Mouse (Mus musculus) kidney, embryonic 16.5 days (tissue): Measurements from ENCODE around the gene Tmem164. TPM values are rescaled to one million over a fixed set of nuclear protein-coding genes. Genes with fewer than 3 reads are reported as not detected.

Experiments
- ATAC-seq: fragments of 200-750 bp; cut with Nextera tagmentation; 2 replicates; pipeline ENCODE4 v1.8.0; 2017; ENCODE audit warnings: moderate TSS enrichment; ENCODE audit not compliant: low FRiP score, low TSS enrichment
- H3K27ac ChIP-seq: fragments of 300-500 bp; sonication (generic); 2 replicates; pipeline ENCODE4 v1.5.1; 2014; ENCODE audit warnings: low read length
- H3K27me3 ChIP-seq: fragments of 300-500 bp; sonication (generic); 2 replicates; pipeline ENCODE4 v1.6.1; 2014; ENCODE audit warnings: low read length, control low read depth, mixed read lengths; ENCODE audit not compliant: insufficient read depth
- H3K36me3 ChIP-seq: fragments of 300-500 bp; sonication (generic); 2 replicates; pipeline ENCODE4 v1.6.1; 2014; ENCODE audit warnings: low read length, control low read depth, mixed read lengths; ENCODE audit not compliant: insufficient read depth
- H3K4me1 ChIP-seq: fragments of 300-500 bp; sonication (generic); 2 replicates; pipeline ENCODE4 v1.6.1; 2014; ENCODE audit warnings: low read length, control low read depth, mixed read lengths; ENCODE audit not compliant: insufficient read depth
- H3K4me2 ChIP-seq: fragments of 300-500 bp; sonication (generic); replicated peaks from 2 replicates; pipeline ENCODE4 v1.6.1; 2014; ENCODE audit warnings: low read depth, low read length
- H3K4me3 ChIP-seq: fragments of 300-500 bp; sonication (generic); 2 replicates; pipeline ENCODE4 v1.5.1; 2014; ENCODE audit warnings: mild to moderate bottlenecking, low read length
- H3K9ac ChIP-seq: fragments of 300-500 bp; sonication (generic); replicated peaks from 2 replicates; pipeline ENCODE4 v1.6.1; 2014; ENCODE audit warnings: low read length
- H3K9me3 ChIP-seq: fragments of 300-500 bp; sonication (generic); 2 replicates; pipeline ENCODE4 v1.6.1; 2016; ENCODE audit warnings: low read length, control low read depth
- WGBS: fragments of 180-500 bp; shearing (Covaris S2); extraction: QIAGEN DNeasy Blood & Tissue Kit; methylation state at CpG from one replicate; pipeline ENCODE4 v1.1.7; 2014; 5-methylcytosine and 5-hydroxymethylcytosine counted together
- polyA plus RNA-seq: library from polyadenylated mRNA; unstranded; fragments of >200 nt; fragmentation: Nextera tagmentation; extraction: Ambion mirVana; gene quantifications from 2 replicates; pipeline ENCODE4 v1.2.1, GENCODE M21; 2015

Gene Tmem164
- polyA plus RNA-seq, 1 experiment from 2014 or later: 56.4 TPM

- H3K9me3 ChIP-seq: no peaks in the 10 kb centered on the region
- no peak for ATAC-seq
- 83% methylated on average over 1 of the region's 1 CpGs for WGBS
These were observed 8.5 kb upstream of the Tmem164 start for GRCm38 (mm10) chrX:142672701-142673100.

DNA sequence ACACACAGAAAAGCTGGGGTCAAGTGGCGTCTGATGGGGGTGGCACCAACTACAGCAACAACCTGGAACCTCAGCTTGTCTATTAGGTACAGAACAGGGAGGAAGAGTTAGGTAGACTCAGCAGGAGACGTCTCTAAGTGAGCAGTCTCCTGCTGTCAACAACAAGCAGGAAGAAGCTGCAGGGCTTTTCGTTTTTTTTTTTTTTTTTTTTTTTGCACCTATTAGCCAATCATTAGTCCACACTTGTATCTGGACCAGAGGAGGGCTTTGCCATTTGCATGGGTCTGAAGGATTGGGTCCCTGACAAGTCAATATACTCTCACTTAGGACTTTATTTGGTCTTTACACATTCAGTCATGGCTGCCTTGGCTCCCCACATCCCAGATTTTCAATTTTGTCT is 4.0 kb upstream of the Tmem164 start:
- H3K4me3 ChIP-seq: no peak overlapping the region
- WGBS: 64% methylated on average over 2 of the region's 3 CpGs
- no peak for ATAC-seq
- no peak overlapping the region for H3K27ac ChIP-seq
- no peaks in the 10 kb centered on the region for H3K9me3 ChIP-seq
- H3K36me3 ChIP-seq: no peaks in the 10 kb centered on the region
- peaks cover 12% of the 10 kb centered on the region; the same call in 1 of the 2 replicates for H3K27me3 ChIP-seq
- H3K4me1 ChIP-seq: 0 out of 2 replicates have a peak, but pooled peaks cover 4% of the 10 kb centered on the region
- H3K9ac ChIP-seq: no peak overlapping the region
- H3K4me2 ChIP-seq: no peak overlapping the region

More at GRCm38 (mm10) chrX:142672701-142673100, 8.5 kb upstream of the Tmem164 start:
- no peak overlapping the region for H3K4me2 ChIP-seq
- H3K4me3 ChIP-seq: no peak overlapping the region
- no peaks in the 10 kb centered on the region for H3K36me3 ChIP-seq
- H3K4me1 ChIP-seq: 0 out of 2 replicates have a peak, but pooled peaks cover 3% of the 10 kb centered on the region
- H3K27ac ChIP-seq: no peak overlapping the region
- no peak overlapping the region for H3K9ac ChIP-seq
- peaks cover 10% of the 10 kb centered on the region; the same call in 1 of the 2 replicates for H3K27me3 ChIP-seq

GRCm38 (mm10) chrX:142678499-142679474 is 2.4 kb upstream of the Tmem164 start:
- WGBS: 54% methylated on average over 13 of the region's 13 CpGs
- no peak for ATAC-seq
- Histone ChIP-seq H3K36me3 (no peaks in the 10 kb centered on the region), H3K9me3 (no peaks in the 10 kb centered on the region), H3K27ac (no peak overlapping the region), H3K9ac (no peak overlapping the region), H3K4me1 (peaks cover 9% of the 10 kb centered on the region; the same call in 1 of the 2 replicates), H3K4me3 (no peak overlapping the region), H3K27me3 (peaks cover 15% of the 10 kb centered on the region; the same call in 1 of the 2 replicates), H3K4me2 (no peak overlapping the region)

GRCm38 (mm10) chrX:142679502-142680250 is 1.5 kb upstream of the Tmem164 start:
- H3K9ac ChIP-seq: peak overlapping the region; percentile 62
- peaks cover 17% of the 10 kb centered on the region for H3K4me1 ChIP-seq
- H3K36me3 ChIP-seq: no peaks in the 10 kb centered on the region
- WGBS: 43% methylated on average over 11 of the region's 11 CpGs
- peak overlapping the region; percentile 96 for H3K27ac ChIP-seq
- no peak for ATAC-seq
- H3K27me3 ChIP-seq: peaks cover 15% of the 10 kb centered on the region; the same call in 1 of the 2 replicates
- peak overlapping the region; percentile 60 for H3K4me3 ChIP-seq
- no peaks in the 10 kb centered on the region for H3K9me3 ChIP-seq
- peak overlapping the region; percentile 80 for H3K4me2 ChIP-seq

GRCm38 (mm10) chrX:142680391-142681055 is 683 bp upstream of the Tmem164 start:
- Histone ChIP-seq H3K27ac (peak overlapping the region; percentile 96), H3K4me3 (peak overlapping the region; percentile 60), H3K4me1 (peaks cover 25% of the 10 kb centered on the region), H3K4me2 (peak overlapping the region; percentile 80), H3K36me3 (no peaks in the 10 kb centered on the region), H3K27me3 (peaks cover 16% of the 10 kb centered on the region; the same call in 1 of the 2 replicates), H3K9me3 (no peaks in the 10 kb centered on the region), H3K9ac (peak overlapping the region; percentile 62)
- 18% methylated on average over 18 of the region's 19 CpGs for WGBS
- ATAC-seq: peak; percentile 77

- H3K27me3 ChIP-seq: peaks cover 18% of the 10 kb centered on the region; the same call in 1 of the 2 replicates
- peaks cover 32% of the 10 kb centered on the region for H3K4me1 ChIP-seq
- no peaks in the 10 kb centered on the region for H3K9me3 ChIP-seq
- peak overlapping the region; percentile 60 for H3K4me3 ChIP-seq
- ATAC-seq: peak; percentile 82
- H3K27ac ChIP-seq: peak overlapping the region; percentile 96
- H3K9ac ChIP-seq: peak overlapping the region; percentile 79
- 26% methylated on average over 7 of the region's 43 CpGs for WGBS
- peak overlapping the region; percentile 80 for H3K4me2 ChIP-seq
- no peaks in the 10 kb centered on the region for H3K36me3 ChIP-seq
These were observed 473 bp downstream of the Tmem164 start for GRCm38 (mm10) chrX:142681616-142682141.

GRCm38 (mm10) chrX:142682176-142682820 is 1.1 kb downstream of the Tmem164 start:
- peak overlapping the region; percentile 60 for H3K4me3 ChIP-seq
- no peak for ATAC-seq
- peak overlapping the region; percentile 80 for H3K4me2 ChIP-seq
- WGBS: 27% methylated on average over 28 of the region's 28 CpGs
- H3K9me3 ChIP-seq: no peaks in the 10 kb centered on the region
- H3K27ac ChIP-seq: peak overlapping the region; percentile 96
- peaks cover 32% of the 10 kb centered on the region for H3K4me1 ChIP-seq
- H3K9ac ChIP-seq: peak overlapping the region; percentile 79
- H3K36me3 ChIP-seq: no peaks in the 10 kb centered on the region
- H3K27me3 ChIP-seq: peaks cover 18% of the 10 kb centered on the region; the same call in 1 of the 2 replicates

GRCm38 (mm10) chrX:142682990-142683389 is 1.8 kb downstream of the Tmem164 start:
- Histone ChIP-seq H3K27ac (peak overlapping the region; percentile 96), H3K36me3 (no peaks in the 10 kb centered on the region), H3K4me2 (peak overlapping the region; percentile 80), H3K4me1 (peaks cover 36% of the 10 kb centered on the region), H3K27me3 (peaks cover 18% of the 10 kb centered on the region; the same call in 1 of the 2 replicates), H3K4me3 (peak overlapping the region; percentile 60), H3K9me3 (no peaks in the 10 kb centered on the region), H3K9ac (peak overlapping the region; percentile 79)
- WGBS: 39% methylated on average over 5 of the region's 5 CpGs
- no peak for ATAC-seq
